Mouse (Mus musculus): ENCODE measurements around the gene Abhd10.

Abhd10 gene

GRCm38 (mm10) chr16:45724742-45725102 is 18.0 kb downstream of the Abhd10 start:
- DNase-seq (ENCODE audit: low spot score in 2 of 2) = no peak

GRCm38 (mm10) chr16:45724061-45724741 is 18.6 kb downstream of the Abhd10 start, which contains the start of gene Tagln3:
Gene Tagln3, minus strand, starts transcription at chr16:45724608.
- DNase-seq (ENCODE audit: low spot score in 2 of 2) = no peak

- no peak for DNase-seq (ENCODE audit: low spot score in 2 of 2)
Observed at GRCm38 (mm10) chr16:45723172-45723901, 19.4 kb downstream of the Abhd10 start.

GRCm38 (mm10) chr16:45722460-45722951 is 20.2 kb downstream of the Abhd10 start:
- no peak for DNase-seq (ENCODE audit: low spot score in 2 of 2)

- no peak for DNase-seq (ENCODE audit: low spot score in 2 of 2)
Observed at GRCm38 (mm10) chr16:45720022-45720630, 22.6 kb downstream of the Abhd10 start.

- DNase-seq (ENCODE audit: low spot score in 2 of 2) = no peak
Observed at GRCm38 (mm10) chr16:45718296-45718695, 24.5 kb downstream of the Abhd10 start.

- DNase-seq (ENCODE audit: low spot score in 2 of 2) = no peak
Observed at GRCm38 (mm10) chr16:45714489-45715150, 28.1 kb downstream of the Abhd10 start.

GRCm38 (mm10) chr16:45713878-45714277 is 28.9 kb downstream of the Abhd10 start:
- no peak for DNase-seq (ENCODE audit: low spot score in 2 of 2)

GRCm38 (mm10) chr16:45713261-45713660 is 29.5 kb downstream of the Abhd10 start:
- no peak for DNase-seq (ENCODE audit: low spot score in 2 of 2)

- DNase-seq (ENCODE audit: low spot score in 2 of 2) = no peak
Observed at GRCm38 (mm10) chr16:45711263-45711662, 31.5 kb downstream of the Abhd10 start.

- DNase-seq (ENCODE audit: low spot score in 2 of 2) = no peak
Observed at GRCm38 (mm10) chr16:45699301-45699700, 43.5 kb downstream of the Abhd10 start.

- no peak for DNase-seq (ENCODE audit: low spot score in 2 of 2)
Observed at GRCm38 (mm10) chr16:45697996-45698395, 44.8 kb downstream of the Abhd10 start.

- DNase-seq (ENCODE audit: low spot score in 2 of 2) = no peak
Observed at GRCm38 (mm10) chr16:45695445-45696160, 47.2 kb downstream of the Abhd10 start.

GRCm38 (mm10) chr16:45693558-45693957 is 49.2 kb downstream of the Abhd10 start, which contains the start of gene Tmprss7:
Gene Tmprss7, minus strand, starts transcription at chr16:45693658.
- no peak for DNase-seq (ENCODE audit: low spot score in 2 of 2)

- DNase-seq (ENCODE audit: low spot score in 2 of 2) = no peak
Observed at GRCm38 (mm10) chr16:45692851-45693250, 49.9 kb downstream of the Abhd10 start.

- no peak for DNase-seq (ENCODE audit: low spot score in 2 of 2)
Observed at GRCm38 (mm10) chr16:45690178-45690577, 52.6 kb downstream of the Abhd10 start.

- DNase-seq (ENCODE audit: low spot score in 2 of 2) = no peak
Observed at GRCm38 (mm10) chr16:45686833-45687232, 55.9 kb downstream of the Abhd10 start.

- no peak for DNase-seq (ENCODE audit: low spot score in 2 of 2)
Observed at GRCm38 (mm10) chr16:45685295-45685694, 57.5 kb downstream of the Abhd10 start.

GRCm38 (mm10) chr16:45684815-45685214 is 57.9 kb downstream of the Abhd10 start:
- peak; percentile 9 for DNase-seq (ENCODE audit: low spot score in 2 of 2)
